Mouse (Mus musculus): ENCODE data around the gene Smpd3. TPM values are rescaled to one million over a fixed set of nuclear protein-coding genes. Genes with fewer than 3 reads are reported as not detected.

Gene Smpd3
- polyA plus RNA-seq, 1 experiment, result 1.1 TPM

DNA sequence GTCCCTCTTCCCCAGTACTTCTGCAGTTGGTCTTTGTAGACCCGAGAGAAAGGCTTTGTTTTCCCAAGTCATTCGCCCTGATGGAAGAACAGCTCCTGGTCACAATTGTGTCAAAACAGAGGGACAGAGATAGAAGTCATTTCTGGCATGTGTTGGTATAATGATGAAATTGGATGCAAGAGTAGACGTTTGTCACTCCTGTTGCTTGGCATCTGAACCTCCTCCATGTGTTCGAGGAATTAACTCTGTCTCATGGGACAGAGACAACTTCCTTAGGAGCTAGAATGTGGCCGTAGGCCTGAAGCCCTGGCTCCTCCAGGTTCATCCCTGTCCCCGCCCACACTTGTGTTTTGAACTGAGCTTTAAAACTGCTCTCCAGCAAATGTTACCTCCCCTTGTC, 8.3 kb upstream of the Smpd3 start:
- TF ChIP-seq CTCF (conservative IDR thresholded peaks at IDR 0.05; ENCODE audit: insufficient read depth, insufficient read length, low read depth, low read length) (no peak), POLR2A (IDR thresholded peaks at IDR 0.05; ENCODE audit: low read depth, low read length) (no peak)
- no peaks in the 10 kb centered on the region for H3K4me1 ChIP-seq (ENCODE audit: control insufficient read depth, insufficient read depth, low read length)
- WGBS, result 60% methylated on average over 6 of the region's 6 CpGs

DNA sequence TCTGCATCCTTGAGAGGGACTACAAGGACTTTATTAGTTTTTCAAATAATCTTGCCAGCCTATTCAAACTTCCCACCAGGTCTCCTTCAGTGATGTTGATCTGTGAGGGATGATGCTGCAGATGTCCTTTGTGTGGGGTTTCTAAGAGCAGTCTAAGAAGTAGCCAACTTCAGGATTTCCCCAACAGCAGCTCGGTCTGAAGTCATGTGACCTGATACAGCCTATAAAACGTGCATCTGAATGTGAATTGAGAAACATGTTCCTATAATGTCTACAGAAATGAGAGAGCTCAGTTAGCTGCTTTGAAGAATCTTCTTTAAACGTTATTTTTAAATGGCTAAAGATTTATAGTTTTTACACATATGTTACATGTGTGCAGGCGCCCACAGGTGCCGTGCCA, 5.7 kb upstream of the Smpd3 start:
- Histone ChIP-seq H3K36me3 (ENCODE audit: control insufficient read depth, insufficient read depth, low read length) (no peaks in the 10 kb centered on the region), H3K4me3 (ENCODE audit: insufficient read depth, low read depth, low read length) (no peak overlapping the region), H3K27me3 (replicated peaks; ENCODE audit: control insufficient read depth, insufficient read depth, low read length) (no peaks in the 10 kb centered on the region), H3K27ac (ENCODE audit: insufficient read depth, low read depth, low read length) (no peak overlapping the region), H3K4me1 (ENCODE audit: control insufficient read depth, insufficient read depth, low read length) (no peaks in the 10 kb centered on the region; the same call in 1 of the 2 replicates)
- WGBS, result 70% methylated on average over 5 of the region's 5 CpGs
- no peak for TF ChIP-seq CTCF (conservative IDR thresholded peaks at IDR 0.05; ENCODE audit: insufficient read depth, insufficient read length, low read depth, low read length)
- TF ChIP-seq POLR2A (IDR thresholded peaks at IDR 0.05; ENCODE audit: low read depth, low read length), result no peak
- no peak for DNase-seq

More for the DNA sequence above, 8.3 kb upstream of the Smpd3 start:
- no peak for DNase-seq
- Histone ChIP-seq H3K4me3 (ENCODE audit: insufficient read depth, low read depth, low read length) (no peak overlapping the region), H3K27ac (ENCODE audit: insufficient read depth, low read depth, low read length) (no peak overlapping the region), H3K36me3 (ENCODE audit: control insufficient read depth, insufficient read depth, low read length) (no peaks in the 10 kb centered on the region), H3K27me3 (replicated peaks; ENCODE audit: control insufficient read depth, insufficient read depth, low read length) (no peaks in the 10 kb centered on the region)

DNA sequence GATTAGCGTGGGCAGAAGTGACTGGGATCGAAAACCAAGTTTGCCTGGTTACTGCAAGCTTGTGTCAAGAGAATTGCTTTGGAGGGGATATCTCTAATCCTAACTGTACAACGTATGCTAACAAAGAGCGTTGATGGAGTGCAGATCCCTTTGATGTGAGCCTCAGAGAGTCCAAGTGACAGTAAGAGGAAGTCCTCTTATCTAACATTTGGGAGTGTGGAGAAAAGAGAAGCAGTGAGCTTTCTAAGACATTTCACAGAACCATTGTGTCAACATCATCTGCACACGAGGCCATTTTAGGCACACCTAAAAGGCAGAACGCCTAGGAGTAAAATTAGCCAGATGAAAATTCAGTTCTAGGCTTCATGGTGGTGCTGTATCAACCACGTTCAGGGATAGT, 5.0 kb upstream of the Smpd3 start:
- Histone ChIP-seq H3K27me3 (replicated peaks; ENCODE audit: control insufficient read depth, insufficient read depth, low read length) (no peaks in the 10 kb centered on the region), H3K36me3 (ENCODE audit: control insufficient read depth, insufficient read depth, low read length) (no peaks in the 10 kb centered on the region), H3K4me1 (ENCODE audit: control insufficient read depth, insufficient read depth, low read length) (no peaks in the 10 kb centered on the region; the same call in 1 of the 2 replicates), H3K27ac (ENCODE audit: insufficient read depth, low read depth, low read length) (no peak overlapping the region), H3K4me3 (ENCODE audit: insufficient read depth, low read depth, low read length) (no peak overlapping the region)
- TF ChIP-seq POLR2A (IDR thresholded peaks at IDR 0.05; ENCODE audit: low read depth, low read length) (no peak), CTCF (conservative IDR thresholded peaks at IDR 0.05; ENCODE audit: insufficient read depth, insufficient read length, low read depth, low read length) (no peak)
- DNase-seq, result no peak
- 70% methylated on average over 7 of the region's 7 CpGs for WGBS

- 37% methylated on average over 8 of the region's 8 CpGs for WGBS
- Histone ChIP-seq H3K4me1 (ENCODE audit: control insufficient read depth, insufficient read depth, low read length) (no peaks in the 10 kb centered on the region; the same call in 1 of the 2 replicates), H3K27ac (ENCODE audit: insufficient read depth, low read depth, low read length) (no peak overlapping the region), H3K4me3 (ENCODE audit: insufficient read depth, low read depth, low read length) (no peak overlapping the region), H3K36me3 (ENCODE audit: control insufficient read depth, insufficient read depth, low read length) (no peaks in the 10 kb centered on the region), H3K27me3 (replicated peaks; ENCODE audit: control insufficient read depth, insufficient read depth, low read length) (0 out of 2 replicates have a peak, but pooled peaks cover 2% of the 10 kb centered on the region)
- DNase-seq, result peak; percentile 18
- TF ChIP-seq POLR2A (IDR thresholded peaks at IDR 0.05; ENCODE audit: low read depth, low read length), result no peak
- TF ChIP-seq CTCF (conservative IDR thresholded peaks at IDR 0.05; ENCODE audit: insufficient read depth, insufficient read length, low read depth, low read length), result no peak
These were observed 987 bp upstream of the Smpd3 start for GRCm38 (mm10) chr8:106338741-106339209.

DNA sequence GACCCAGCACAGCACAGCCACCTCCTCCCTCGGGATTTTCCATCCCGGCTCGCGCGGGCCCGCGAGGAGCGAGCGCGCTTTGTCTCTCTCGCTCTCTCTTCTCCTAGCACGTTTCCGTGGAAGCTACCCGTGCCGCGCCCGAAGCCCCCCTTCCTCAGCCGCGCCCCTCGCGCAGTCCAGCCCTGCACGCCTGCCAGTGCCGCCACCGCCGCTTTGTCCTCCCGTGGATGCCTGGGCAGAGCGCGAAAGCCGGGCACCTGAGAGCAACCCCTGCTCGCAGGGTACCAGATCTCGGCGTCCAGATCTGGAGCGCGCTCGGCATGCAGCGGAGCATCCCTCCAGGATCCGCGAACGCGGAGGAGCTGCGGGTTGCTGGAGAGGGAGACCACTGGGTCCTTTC, 1.2 kb downstream of the Smpd3 start:
- WGBS, result 3% methylated on average over 41 of the region's 41 CpGs
- TF ChIP-seq CTCF (conservative IDR thresholded peaks at IDR 0.05; ENCODE audit: insufficient read depth, insufficient read length, low read depth, low read length) (no peak), POLR2A (IDR thresholded peaks at IDR 0.05; ENCODE audit: low read depth, low read length) (no peak)
- H3K4me3 ChIP-seq (ENCODE audit: insufficient read depth, low read depth, low read length), result no peak overlapping the region
- no peaks in the 10 kb centered on the region for H3K36me3 ChIP-seq (ENCODE audit: control insufficient read depth, insufficient read depth, low read length)
- DNase-seq, result no peak
- no peaks in the 10 kb centered on the region; the same call in 1 of the 2 replicates for H3K4me1 ChIP-seq (ENCODE audit: control insufficient read depth, insufficient read depth, low read length)
- 0 out of 2 replicates have a peak, but pooled peaks cover 2% of the 10 kb centered on the region for H3K27me3 ChIP-seq (replicated peaks; ENCODE audit: control insufficient read depth, insufficient read depth, low read length)
- no peak overlapping the region for H3K27ac ChIP-seq (ENCODE audit: insufficient read depth, low read depth, low read length)

DNA sequence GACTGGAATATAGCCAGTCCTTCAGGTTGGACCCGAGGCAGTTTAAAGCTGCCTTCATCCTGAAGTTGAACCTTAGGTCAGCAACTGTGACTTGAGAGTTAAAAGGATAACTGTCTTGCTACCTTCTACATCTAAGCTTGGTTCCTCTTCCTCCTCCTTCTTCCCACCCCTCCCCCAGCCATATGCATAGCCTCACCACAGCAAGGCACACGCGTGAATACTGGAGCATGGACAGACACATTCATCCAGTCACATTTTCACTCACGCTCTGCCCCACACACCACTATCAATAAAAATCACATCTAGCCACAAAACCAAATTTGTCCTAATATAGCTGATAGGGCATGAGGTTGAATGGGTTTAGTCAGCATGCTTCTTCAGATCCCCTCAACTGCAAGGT, 1.8 kb downstream of the Smpd3 start:
- no peak overlapping the region for H3K27ac ChIP-seq (ENCODE audit: insufficient read depth, low read depth, low read length)
- 0 out of 2 replicates have a peak, but pooled peaks cover 2% of the 10 kb centered on the region for H3K27me3 ChIP-seq (replicated peaks; ENCODE audit: control insufficient read depth, insufficient read depth, low read length)
- no peaks in the 10 kb centered on the region for H3K36me3 ChIP-seq (ENCODE audit: control insufficient read depth, insufficient read depth, low read length)
- no peak for DNase-seq
- H3K4me1 ChIP-seq (ENCODE audit: control insufficient read depth, insufficient read depth, low read length), result no peaks in the 10 kb centered on the region; the same call in 1 of the 2 replicates
- 83% methylated on average over 4 of the region's 4 CpGs for WGBS
- TF ChIP-seq CTCF (conservative IDR thresholded peaks at IDR 0.05; ENCODE audit: insufficient read depth, insufficient read length, low read depth, low read length), result no peak
- TF ChIP-seq POLR2A (IDR thresholded peaks at IDR 0.05; ENCODE audit: low read depth, low read length), result no peak
- no peak overlapping the region for H3K4me3 ChIP-seq (ENCODE audit: insufficient read depth, low read depth, low read length)

GRCm38 (mm10) chr8:106335196-106335595, 2.6 kb downstream of the Smpd3 start:
- TF ChIP-seq POLR2A (IDR thresholded peaks at IDR 0.05; ENCODE audit: low read depth, low read length) (no peak), CTCF (conservative IDR thresholded peaks at IDR 0.05; ENCODE audit: insufficient read depth, insufficient read length, low read depth, low read length) (peak; percentile 48; the same call in 1 of the 2 replicates)
- WGBS, result 47% methylated on average over 4 of the region's 4 CpGs
- no peaks in the 10 kb centered on the region; the same call in 1 of the 2 replicates for H3K4me1 ChIP-seq (ENCODE audit: control insufficient read depth, insufficient read depth, low read length)
- H3K27ac ChIP-seq (ENCODE audit: insufficient read depth, low read depth, low read length), result no peak overlapping the region
- peak; percentile 16 for DNase-seq
- 0 out of 2 replicates have a peak, but pooled peaks cover 2% of the 10 kb centered on the region for H3K27me3 ChIP-seq (replicated peaks; ENCODE audit: control insufficient read depth, insufficient read depth, low read length)
- no peak overlapping the region for H3K4me3 ChIP-seq (ENCODE audit: insufficient read depth, low read depth, low read length)
- no peaks in the 10 kb centered on the region for H3K36me3 ChIP-seq (ENCODE audit: control insufficient read depth, insufficient read depth, low read length)

Data from kidney, adult 2 months (tissue).